Mouse (Mus musculus) layer of hippocampus, adult 18-20 months (tissue): ENCODE measurements around the gene Tubb4b. TPM values are rescaled to one million over a fixed set of nuclear protein-coding genes. Genes with fewer than 3 reads are reported as not detected.
"Not testable (repeated sequence)": the region's sequence is repeated elsewhere in the genome, so short reads cannot be mapped to it uniquely, and the experiment has no call there.

Source experiments
- DNase-seq, 2 experiments: peaks; one replicate each; pipeline ENCODE4 v3.0.0; 2022; ENCODE audit warnings: low spot score in 2 of 2
- long read RNA-seq: library from polyadenylated mRNA; stranded (forward); transcript quantifications from one replicate; pipeline ENCODE4 v2.0.0, GENCODE M21; 2021
- total RNA-seq, 2 experiments: library from RNA; stranded (reverse); gene quantifications; 2 replicates each; pipeline ENCODE4 v1.2.3; 2021

The Tubb4b gene
- 100 to 1,000 TPM; 277 to 310 TPM for total RNA-seq
- long read RNA-seq, transcript Tubb4b-201 (4 exons, 1,598 nt): major isoform, 185 of 257 reads
- long read RNA-seq, partial matches to known transcripts: 13 of 257 reads
- long read RNA-seq, other reads (novel, unspliced or antisense): 56 of 257 reads

DNA sequence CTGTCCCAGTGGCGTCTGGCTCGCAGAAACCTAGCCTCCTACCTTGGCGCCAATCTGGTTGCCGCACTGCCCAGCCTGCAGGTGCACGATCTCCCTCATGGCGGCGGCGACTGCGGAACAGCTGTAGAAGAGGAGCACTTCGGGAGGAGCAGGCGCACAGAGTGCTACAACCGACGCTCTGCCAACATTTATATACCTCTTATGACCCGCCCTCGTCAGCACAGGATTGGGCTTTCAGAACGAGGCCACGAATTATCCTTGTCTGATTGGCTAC, at the start of gene Tubb4b:
TSS of gene Tubb4b (minus strand) at position 211 of the 274 bp plus-strand sequence.
- no peak for DNase-seq

DNA sequence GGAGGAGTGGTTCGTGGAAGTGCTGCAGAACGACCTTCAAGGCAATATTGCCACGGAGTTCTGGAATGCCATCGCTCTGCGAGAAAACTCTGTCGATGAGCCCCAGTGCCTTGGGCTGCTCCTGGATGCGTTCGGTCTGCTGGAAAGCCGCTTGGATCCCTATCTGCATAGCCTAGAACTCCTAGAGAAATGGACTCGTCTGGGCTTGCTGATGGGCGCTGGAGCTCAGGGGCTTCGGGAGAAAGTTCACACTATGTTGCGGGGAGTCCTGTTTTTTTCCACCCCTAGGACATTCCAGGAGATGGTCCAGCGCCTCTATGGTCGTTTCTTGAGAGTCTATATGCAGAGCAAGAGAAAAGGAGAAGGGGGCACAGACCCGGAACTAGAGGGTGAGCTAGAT, 48.5 kb upstream of the Tubb4b start:
- no peak for DNase-seq

GRCm38 (mm10) chr2:25272515-25272914, 48.0 kb upstream of the Tubb4b start:
- DNase-seq: no peak

DNA sequence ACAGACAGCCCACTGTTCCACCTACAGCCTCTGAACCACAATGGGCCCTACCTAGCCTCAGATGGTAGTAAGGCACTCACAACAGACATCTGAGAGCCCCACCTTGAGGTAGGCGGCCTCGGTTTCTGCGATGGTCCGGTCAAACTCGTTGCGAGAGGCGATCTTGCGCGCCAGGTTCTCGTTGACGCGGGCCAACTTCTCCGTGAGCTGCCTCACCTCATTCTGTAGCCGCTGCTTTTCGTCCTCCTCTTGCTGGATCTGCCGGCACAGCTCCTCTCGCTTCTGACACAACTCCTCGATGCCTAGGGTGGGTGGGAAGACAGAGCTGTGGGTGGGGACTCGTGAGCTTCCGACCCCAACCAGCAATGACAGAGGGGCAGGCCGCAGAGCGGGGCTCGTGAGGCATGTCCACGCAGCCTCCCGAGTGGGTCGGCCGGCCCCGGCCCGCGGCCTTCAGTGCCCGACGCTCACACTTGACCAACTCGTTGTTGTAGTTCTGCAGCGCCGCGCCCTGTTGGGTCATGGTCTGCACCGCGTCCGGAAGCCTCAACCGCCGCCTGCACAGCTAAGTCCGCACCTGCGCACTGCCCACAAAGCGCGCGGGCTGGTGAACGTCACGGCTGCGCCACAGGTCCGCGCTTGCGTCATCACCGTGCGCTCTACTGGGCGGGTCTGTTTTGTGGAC, 47.5 kb upstream of the Tubb4b start, which contains the start of the genes Ssna1 and Anapc2:
TSS of gene Ssna1 (minus strand) at position 612 of the 685 bp plus-strand sequence.
TSS of gene Anapc2 (plus strand) at position 652 of the 685 bp plus-strand sequence.
- DNase-seq: peak; percentile 97 to 99

GRCm38 (mm10) chr2:25267746-25268309, 43.3 kb upstream of the Tubb4b start:
- no peak for DNase-seq

GRCm38 (mm10) chr2:25267241-25267640, 42.7 kb upstream of the Tubb4b start:
- DNase-seq: no peak

DNA sequence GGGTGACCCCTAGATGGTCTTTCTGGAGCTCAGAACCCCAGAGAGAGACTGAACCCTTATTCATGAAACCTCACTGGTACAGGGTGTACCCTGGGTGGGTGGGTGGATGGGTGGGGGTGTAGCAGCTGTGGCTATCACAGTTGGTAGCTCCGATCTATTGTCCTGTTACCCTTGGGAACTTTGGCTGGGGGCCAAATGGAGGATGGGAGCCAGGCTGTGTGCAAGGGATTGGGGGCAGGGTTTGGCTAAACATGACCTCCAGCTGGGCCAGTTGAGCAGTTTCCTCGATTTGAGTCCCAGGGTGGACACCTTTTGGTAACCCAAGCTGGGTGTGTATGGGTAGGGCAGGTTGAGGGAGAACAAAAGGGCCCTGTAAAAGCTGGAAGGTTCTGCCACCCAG, 42.2 kb upstream of the Tubb4b start:
- peak in 1 of 2 experiments; percentile 78 for DNase-seq

- DNase-seq: peak in 1 of 2 experiments; percentile 47
Observed at GRCm38 (mm10) chr2:25265897-25266656, 41.6 kb upstream of the Tubb4b start.

DNA sequence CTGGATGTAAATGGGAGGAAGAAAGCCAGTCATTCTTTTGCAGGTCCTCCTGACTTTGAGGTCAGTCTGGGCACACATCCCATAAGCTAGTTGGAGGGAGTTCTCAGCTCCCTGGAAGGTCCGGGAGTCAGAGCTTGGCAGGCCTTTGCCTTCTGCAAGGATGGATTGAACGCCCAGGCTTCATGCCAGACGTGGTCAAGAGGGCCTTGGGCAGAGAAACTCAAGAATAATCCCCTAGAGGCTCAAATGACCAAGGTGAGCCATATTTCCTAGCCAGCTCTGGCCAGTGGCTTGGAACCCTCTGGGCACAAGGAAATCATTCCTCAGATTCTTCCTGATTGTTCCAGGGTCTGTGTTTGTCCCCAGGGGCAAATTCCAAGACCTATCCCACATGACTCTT, 40.3 kb upstream of the Tubb4b start:
- no peak for DNase-seq

DNA sequence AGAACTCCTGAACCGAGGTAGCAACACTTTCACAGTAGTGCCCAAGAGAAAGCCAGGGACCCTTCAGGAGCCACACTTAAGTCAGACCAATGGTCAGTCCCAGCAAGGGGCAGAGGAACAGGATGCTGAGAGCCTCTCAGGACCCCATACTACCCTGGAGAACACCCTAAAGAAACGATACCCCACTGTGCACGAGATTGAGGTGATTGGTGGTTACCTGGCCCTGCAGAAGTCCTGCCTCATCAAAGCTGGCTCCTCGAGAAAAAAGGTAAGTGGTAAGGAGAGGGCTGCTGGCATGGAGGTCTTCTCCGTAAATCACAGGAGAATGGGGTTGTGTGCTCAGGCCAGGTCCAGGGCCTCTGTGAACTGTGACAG, 39.8 kb upstream of the Tubb4b start:
- no peak for DNase-seq

GRCm38 (mm10) chr2:25263623-25264285, 39.3 kb upstream of the Tubb4b start:
- DNase-seq: no peak

DNA sequence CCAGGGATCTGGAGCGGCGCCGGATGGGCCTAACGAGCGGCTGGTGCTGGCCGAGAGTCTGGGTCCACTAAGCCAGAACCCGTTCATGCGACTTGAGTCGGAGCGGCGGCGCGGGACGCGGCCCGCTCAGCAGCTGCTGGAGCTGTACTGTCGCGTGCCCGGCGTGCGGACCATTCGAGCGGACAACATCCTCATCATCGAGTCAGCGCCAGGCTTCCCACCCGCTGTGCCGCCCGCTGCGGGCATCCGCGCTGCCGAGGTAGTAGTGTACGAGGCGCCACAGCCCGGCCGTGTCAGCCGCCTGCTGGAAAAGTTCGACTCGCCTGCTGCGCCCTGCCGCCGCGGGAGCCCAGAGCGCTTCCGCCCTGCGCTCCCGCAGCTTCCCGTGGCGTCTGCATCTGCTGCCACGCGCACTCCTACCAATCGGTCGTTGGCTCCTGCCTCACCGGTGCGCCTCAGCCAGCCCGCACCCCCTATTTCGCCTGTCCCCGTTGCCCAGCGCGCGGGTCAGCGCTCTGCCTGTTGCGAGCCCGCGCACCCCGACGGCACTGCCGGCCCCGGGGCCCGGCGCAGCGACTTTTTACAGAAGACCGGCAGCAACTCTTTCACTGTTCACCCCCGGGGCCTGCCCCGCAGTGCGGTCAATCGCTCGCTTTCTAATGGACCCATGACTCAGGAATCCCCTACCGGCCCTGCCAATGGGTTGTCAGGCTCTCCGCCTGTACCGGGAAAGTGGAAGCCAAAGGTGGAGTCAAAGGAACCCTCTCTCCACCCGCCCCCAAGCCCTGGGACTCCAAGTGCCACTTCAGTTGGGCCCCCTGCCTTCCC, 38.5 kb upstream of the Tubb4b start:
- peak in 1 of 2 experiments; percentile 54 for DNase-seq

DNA sequence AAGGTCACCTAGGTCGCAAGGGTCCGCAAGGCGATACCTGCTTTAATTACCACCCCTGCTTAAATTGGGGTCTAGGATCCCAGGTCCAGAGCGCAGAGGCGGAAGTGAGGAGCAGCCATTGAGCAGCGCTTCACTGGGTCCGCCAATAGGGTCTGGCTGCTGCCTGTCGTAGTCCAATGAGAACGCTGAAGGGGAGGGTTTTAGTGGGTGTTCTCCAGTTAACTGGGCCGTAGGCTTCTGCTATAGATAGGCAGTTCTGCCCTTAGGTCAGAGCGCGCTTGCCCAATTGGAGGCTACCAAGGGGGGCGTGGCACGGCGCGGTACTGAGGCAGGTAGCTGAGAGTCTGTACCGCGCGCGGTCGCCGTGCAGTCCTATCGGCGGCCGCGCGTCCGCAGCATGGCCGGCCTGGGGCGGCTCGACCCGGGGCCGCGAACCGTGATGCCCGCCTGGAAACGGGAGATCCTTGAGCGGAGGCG, 37.8 kb upstream of the Tubb4b start, which contains the start of gene Tprn:
TSS of gene Tprn (plus strand) at position 328 of the 477 bp plus-strand sequence.
- peak; percentile 93 to 97 for DNase-seq

- peak in 1 of 2 experiments; percentile 68 for DNase-seq
Observed at GRCm38 (mm10) chr2:25261870-25262269, 37.4 kb upstream of the Tubb4b start.

GRCm38 (mm10) chr2:25258887-25259286, 34.4 kb upstream of the Tubb4b start:
- DNase-seq: no peak

DNA sequence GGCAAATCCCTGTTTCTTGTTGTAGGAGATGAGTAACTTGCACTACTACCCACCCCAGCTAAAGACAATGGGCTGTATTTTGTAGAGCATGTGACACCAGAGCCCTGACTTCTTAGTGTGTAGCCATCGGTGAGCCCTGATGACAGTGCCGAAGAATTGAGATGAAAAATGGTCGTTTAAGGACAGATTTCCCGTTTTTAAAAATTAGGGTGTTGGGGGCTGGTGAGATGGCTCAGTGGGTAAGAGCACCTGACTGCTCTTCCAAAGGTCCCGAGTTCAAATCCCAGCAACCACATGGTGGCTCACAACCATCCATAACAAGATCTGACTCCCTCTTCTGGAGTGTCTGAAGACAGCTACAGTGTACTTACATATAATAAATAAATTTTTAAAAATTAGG, 32.7 kb upstream of the Tubb4b start:
- DNase-seq: not testable (repeated sequence)

GRCm38 (mm10) chr2:25256443-25257109, 32.1 kb upstream of the Tubb4b start:
- DNase-seq: not testable (repeated sequence)

- DNase-seq: peak; percentile 78 to 88
Observed at GRCm38 (mm10) chr2:25255284-25255779, 30.8 kb upstream of the Tubb4b start, which contains the start of gene Tmem203. TSS of gene Tmem203 (plus strand) at chr2:25255439.

DNA sequence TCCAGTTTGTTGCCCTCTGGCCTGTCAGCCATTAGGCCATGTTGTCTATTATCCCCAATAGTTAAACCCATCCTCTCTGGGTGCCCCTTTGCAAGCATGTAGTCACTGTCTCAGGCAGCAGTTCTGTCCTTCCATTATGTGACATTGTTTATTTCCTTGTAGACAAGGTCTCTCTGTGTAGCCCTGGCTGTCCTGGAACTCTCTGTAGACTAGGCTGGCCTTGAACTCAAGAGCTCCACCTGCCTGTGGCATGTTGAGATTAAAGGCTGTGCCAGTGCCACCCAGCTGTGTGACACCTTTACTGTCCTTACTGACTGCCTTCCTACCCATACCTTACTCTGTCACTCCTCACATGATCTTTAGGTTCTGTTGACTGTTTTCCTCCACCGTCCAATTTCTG, 27.8 kb upstream of the Tubb4b start:
- no peak for DNase-seq
